Mouse (Mus musculus) kidney, adult 2 months (tissue): Measurements from ENCODE around the gene Slc17a8. TPM values are rescaled to one million over a fixed set of nuclear protein-coding genes. Genes with fewer than 3 reads are reported as not detected.
A peak's percentile ranks its signal among the peaks of the same experiment; 100 is the strongest.

Source experiments
- DNase-seq: peaks from one replicate; pipeline ENCODE4 v3.0.0; 2021
- H3K27ac ChIP-seq: fragments of 200-500 bp; 2 replicates; pipeline ENCODE4 v1.5.1; 2012; ENCODE audit warnings: low read depth, low read length, control low read depth, inconsistent platforms; ENCODE audit not compliant: insufficient read depth
- H3K27me3 ChIP-seq: fragments of 200-500 bp; replicated peaks from 2 replicates; pipeline ENCODE4 v1.6.1; 2012; ENCODE audit warnings: mild to moderate bottlenecking, moderate library complexity, low read length, inconsistent platforms; ENCODE audit not compliant: control insufficient read depth, insufficient read depth
- H3K36me3 ChIP-seq: fragments of 200-500 bp; 2 replicates; pipeline ENCODE4 v1.6.1; 2012; ENCODE audit warnings: mild to moderate bottlenecking, moderate library complexity, low read length, inconsistent platforms; ENCODE audit not compliant: control insufficient read depth, insufficient read depth
- H3K4me1 ChIP-seq: fragments of 200-500 bp; 2 replicates; pipeline ENCODE4 v1.6.1; 2011; ENCODE audit warnings: low read length; ENCODE audit not compliant: control insufficient read depth, insufficient read depth
- H3K4me3 ChIP-seq: fragments of 200-500 bp; 2 replicates; pipeline ENCODE4 v1.5.1; 2011; ENCODE audit warnings: mild to moderate bottlenecking, low read depth, low read length, control low read depth; ENCODE audit not compliant: insufficient read depth
- CTCF ChIP-seq: fragments of 200-500 bp; conservative IDR thresholded peaks from 2 replicates; pipeline ENCODE4 v1.5.1; 2011; ENCODE audit warnings: low read depth, mild to moderate bottlenecking, control low read depth, low read length, moderate library complexity, mixed read lengths; ENCODE audit not compliant: insufficient read depth, insufficient read length
- POLR2A ChIP-seq: fragments of 200-500 bp; IDR thresholded peaks from one replicate; pipeline ENCODE4 v1.6.1; 2011; ENCODE audit warnings: low read depth, low read length, control low read depth
- WGBS: fragments of 180-500 bp; shearing (Covaris S2); methylation state at CpG from one replicate; pipeline ENCODE4 v1.1.7; 2018; 5-methylcytosine and 5-hydroxymethylcytosine counted together
- polyA plus RNA-seq: library from polyadenylated mRNA; depleted of rRNA; stranded (reverse); fragments of >200 nt; gene quantifications from 2 replicates; pipeline ENCODE4 v1.2.3, GENCODE M21; 2012; rRNA removed

The Slc17a8 gene
- polyA plus RNA-seq, 1 experiment, result 0.08 TPM

- no peak for TF ChIP-seq POLR2A
- TF ChIP-seq CTCF, result no peak
- no peaks in the 10 kb centered on the region; the same call in 1 of the 2 replicates for H3K4me1 ChIP-seq
- no peaks in the 10 kb centered on the region for H3K27me3 ChIP-seq
- DNase-seq, result peak; percentile 22
- no peaks in the 10 kb centered on the region for H3K36me3 ChIP-seq
- H3K4me3 ChIP-seq, result no peak overlapping the region
- 68% methylated on average over 5 of the region's 5 CpGs for WGBS
- no peak overlapping the region for H3K27ac ChIP-seq
Measured at GRCm38 (mm10) chr10:89531194-89531634, 89.8 kb downstream of the Slc17a8 start.

- DNase-seq, result no peak
Measured at GRCm38 (mm10) chr10:89527054-89527453, 94.0 kb downstream of the Slc17a8 start.

DNA sequence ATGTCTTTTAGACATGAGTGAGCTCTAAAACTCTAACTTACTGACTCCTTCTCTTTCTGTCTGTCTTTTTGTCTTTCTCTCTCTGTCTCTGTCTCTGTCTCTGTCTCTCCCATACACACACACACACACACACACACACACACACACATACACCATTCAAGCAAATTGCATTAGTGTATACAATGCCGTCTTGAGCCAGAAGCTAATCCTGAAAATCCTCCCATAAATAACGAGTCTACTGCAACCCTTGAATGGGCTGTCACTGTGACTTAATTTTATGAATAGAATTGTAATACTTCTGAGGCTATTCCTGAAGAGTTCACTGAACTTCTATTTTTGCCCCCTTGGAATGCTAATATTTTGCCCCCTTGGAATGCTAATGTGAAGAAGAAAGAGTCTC lies 95.2 kb downstream of the Slc17a8 start:
- no peak for TF ChIP-seq CTCF
- TF ChIP-seq POLR2A, result no peak
- 76% methylated on average over 2 of the region's 2 CpGs for WGBS

More at GRCm38 (mm10) chr10:89527054-89527453, 94.0 kb downstream of the Slc17a8 start:
- Histone ChIP-seq H3K27ac (no peak overlapping the region), H3K4me3 (no peak overlapping the region), H3K4me1 (no peaks in the 10 kb centered on the region; the same call in 1 of the 2 replicates), H3K27me3 (no peaks in the 10 kb centered on the region), H3K36me3 (no peaks in the 10 kb centered on the region)
- TF ChIP-seq CTCF, result no peak
- no peak for TF ChIP-seq POLR2A
- 58% methylated on average over 5 of the region's 5 CpGs for WGBS

More for the DNA sequence above, 95.2 kb downstream of the Slc17a8 start:
- no peak overlapping the region for H3K4me3 ChIP-seq
- H3K27ac ChIP-seq, result no peak overlapping the region
- H3K36me3 ChIP-seq, result no peaks in the 10 kb centered on the region
- no peak for DNase-seq
- no peaks in the 10 kb centered on the region for H3K27me3 ChIP-seq
- no peaks in the 10 kb centered on the region; the same call in 1 of the 2 replicates for H3K4me1 ChIP-seq

Other genes starting within 250 kb of the Slc17a8 start
- gene Gas2l3, start 177.3 kb downstream of the Slc17a8 start, polyA plus RNA-seq, result 0.19 and 0.75 TPM in 2 replicates
- gene Nr1h4, start 87.7 kb downstream of the Slc17a8 start, polyA plus RNA-seq, result 49.6 and 59.2 TPM in 2 replicates
- 20.9 and 21.3 TPM in 2 replicates for gene Scyl2, start 65.0 kb upstream of the Slc17a8 start, polyA plus RNA-seq
- gene Actr6, start 111.0 kb upstream of the Slc17a8 start, polyA plus RNA-seq, result 1.7 and 3.0 TPM in 2 replicates
- 24.3 and 25.9 TPM in 2 replicates for gene Uhrf1bp1l, start 123.7 kb upstream of the Slc17a8 start, polyA plus RNA-seq